Mouse (Mus musculus) hindbrain, postnatal 0 days (tissue): ENCODE measurements around the gene Phlpp1. TPM values are rescaled to one million over a fixed set of nuclear protein-coding genes. Genes with fewer than 3 reads are reported as not detected.
A peak's percentile ranks its signal among the peaks of the same experiment; 100 is the strongest.

ENCODE experiments used
- ATAC-seq: fragments of 200-750 bp; cut with Nextera tagmentation; 2 replicates; pipeline ENCODE4 v1.8.0; 2017; ENCODE audit warnings: mild to moderate bottlenecking, moderate TSS enrichment, moderate library complexity
- DNase-seq: peaks from one replicate; pipeline ENCODE4 v3.0.0-alpha.2; 2015; ENCODE audit warnings: low spot score
- H3K27ac ChIP-seq: fragments of 300-500 bp; sonication (generic); 2 replicates; pipeline ENCODE4 v1.5.1; 2014; ENCODE audit warnings: mild to moderate bottlenecking
- H3K27me3 ChIP-seq: fragments of 300-500 bp; sonication (generic); 2 replicates; pipeline ENCODE4 v1.6.1; 2014; ENCODE audit warnings: low read length, mixed read lengths; ENCODE audit not compliant: insufficient read depth
- H3K36me3 ChIP-seq: fragments of 300-500 bp; sonication (generic); 2 replicates; pipeline ENCODE4 v1.6.1; 2014; ENCODE audit warnings: low read length, mixed read lengths; ENCODE audit not compliant: insufficient read depth
- H3K4me1 ChIP-seq: fragments of 300-500 bp; sonication (generic); 2 replicates; pipeline ENCODE4 v1.6.1; 2014; ENCODE audit warnings: antibody characterized with exemption, low read length, mixed read lengths; ENCODE audit not compliant: insufficient read depth
- H3K4me2 ChIP-seq: fragments of 300-500 bp; sonication (generic); 2 replicates; pipeline ENCODE4 v1.6.1; 2014; ENCODE audit warnings: low read depth, mild to moderate bottlenecking, low read length, moderate library complexity, mixed read lengths
- H3K4me3 ChIP-seq: fragments of 300-500 bp; sonication (generic); 2 replicates; pipeline ENCODE4 v1.5.1; 2014; ENCODE audit warnings: low read length
- H3K9ac ChIP-seq: fragments of 300-500 bp; sonication (generic); replicated peaks from 2 replicates; pipeline ENCODE4 v1.6.1; 2014; ENCODE audit warnings: mild to moderate bottlenecking, low read length, moderate library complexity, mixed read lengths
- H3K9me3 ChIP-seq: fragments of 300-500 bp; sonication (generic); 2 replicates; pipeline ENCODE4 v1.6.1; 2016; ENCODE audit warnings: low read length, mixed read lengths
- CTCF ChIP-seq: IDR thresholded peaks from 2 replicates; pipeline ENCODE4 v1.5.1; 2016; ENCODE audit warnings: antibody characterized with exemption, control low read depth, low read depth
- WGBS: fragments of 180-500 bp; shearing (Covaris S2); extraction: QIAGEN DNeasy Blood & Tissue Kit; methylation state at CpG from one replicate; pipeline ENCODE4 v1.1.7; 2014; 5-methylcytosine and 5-hydroxymethylcytosine counted together
- polyA plus RNA-seq: library from polyadenylated mRNA; unstranded; fragments of >200 nt; fragmentation: Nextera tagmentation; extraction: Ambion mirVana; gene quantifications from 2 replicates; pipeline ENCODE4 v1.2.1, GENCODE M21; 2015
- total RNA-seq: library from RNA; depleted of rRNA; stranded (reverse); fragments of >200 nt; gene quantifications from 2 replicates; pipeline ENCODE4 v1.2.3, GENCODE M21; 2014

Gene Phlpp1
- total and polyA plus RNA-seq, 2 experiments from 2014 or later = 6.0 to 38.0 TPM

- Histone ChIP-seq H3K4me2 (peak overlapping the region; percentile 21; the same call in 1 of the 2 replicates), H3K27ac (no peak overlapping the region), H3K4me1 (peaks cover 4% of the 10 kb centered on the region; the same call in 1 of the 2 replicates), H3K9ac (no peak overlapping the region), H3K4me3 (no peak overlapping the region), H3K27me3 (no peaks in the 10 kb centered on the region), H3K9me3 (no peaks in the 10 kb centered on the region), H3K36me3 (no peaks in the 10 kb centered on the region)
- ATAC-seq (peak; percentile 43; the same call in 1 of the 2 replicates), DNase-seq (peak; percentile 61)
- no peak for TF ChIP-seq CTCF
- 26% methylated on average over 10 of the region's 10 CpGs for WGBS
Observed at GRCm38 (mm10) chr1:106274561-106275001, 103.0 kb downstream of the Phlpp1 start.

GRCm38 (mm10) chr1:106275142-106275541, 103.6 kb downstream of the Phlpp1 start:
- Histone ChIP-seq H3K4me1 (peaks cover 8% of the 10 kb centered on the region; the same call in 1 of the 2 replicates), H3K27ac (no peak overlapping the region), H3K9ac (no peak overlapping the region), H3K27me3 (no peaks in the 10 kb centered on the region), H3K4me3 (no peak overlapping the region), H3K9me3 (no peaks in the 10 kb centered on the region), H3K4me2 (no peak overlapping the region), H3K36me3 (no peaks in the 10 kb centered on the region)
- TF ChIP-seq CTCF = no peak
- WGBS = 86% methylated on average over 4 of the region's 4 CpGs
- DNase-seq = no peak
- no peak for ATAC-seq

GRCm38 (mm10) chr1:106275731-106276130, 104.2 kb downstream of the Phlpp1 start:
- H3K4me2 ChIP-seq = no peak overlapping the region
- no peak for TF ChIP-seq CTCF
- no peak overlapping the region for H3K4me3 ChIP-seq
- no peak overlapping the region for H3K27ac ChIP-seq
- peaks cover 8% of the 10 kb centered on the region; the same call in 1 of the 2 replicates for H3K4me1 ChIP-seq
- H3K36me3 ChIP-seq = no peaks in the 10 kb centered on the region
- no peak for ATAC-seq
- H3K9ac ChIP-seq = no peak overlapping the region
- 78% methylated on average over 7 of the region's 7 CpGs for WGBS
- no peak for DNase-seq
- no peaks in the 10 kb centered on the region for H3K9me3 ChIP-seq
- no peaks in the 10 kb centered on the region for H3K27me3 ChIP-seq

- no peak overlapping the region for H3K4me2 ChIP-seq
- 82% methylated on average over 1 of the region's 1 CpGs for WGBS
- no peak overlapping the region for H3K9ac ChIP-seq
- no peak overlapping the region for H3K27ac ChIP-seq
- no peaks in the 10 kb centered on the region for H3K36me3 ChIP-seq
- ATAC-seq = no peak
- H3K9me3 ChIP-seq = no peaks in the 10 kb centered on the region
- H3K27me3 ChIP-seq = no peaks in the 10 kb centered on the region
- H3K4me3 ChIP-seq = no peak overlapping the region
- peaks cover 8% of the 10 kb centered on the region; the same call in 1 of the 2 replicates for H3K4me1 ChIP-seq
- no peak for DNase-seq
- TF ChIP-seq CTCF = no peak
Observed at GRCm38 (mm10) chr1:106276824-106277223, 105.3 kb downstream of the Phlpp1 start.

- no peak overlapping the region for H3K9ac ChIP-seq
- H3K27me3 ChIP-seq = no peaks in the 10 kb centered on the region
- DNase-seq (no peak), ATAC-seq (0 out of 2 replicates have a peak, but pooled peaks have one; percentile 28)
- TF ChIP-seq CTCF = no peak
- WGBS = 51% methylated on average over 4 of the region's 4 CpGs
- no peak overlapping the region for H3K27ac ChIP-seq
- H3K9me3 ChIP-seq = no peaks in the 10 kb centered on the region
- peaks cover 8% of the 10 kb centered on the region; the same call in 1 of the 2 replicates for H3K4me1 ChIP-seq
- no peak overlapping the region for H3K4me3 ChIP-seq
- H3K36me3 ChIP-seq = no peaks in the 10 kb centered on the region
- no peak overlapping the region for H3K4me2 ChIP-seq
Observed at GRCm38 (mm10) chr1:106277286-106277685, 105.7 kb downstream of the Phlpp1 start.

- no peak overlapping the region for H3K27ac ChIP-seq
- ATAC-seq = no peak
- WGBS = 79% methylated on average over 5 of the region's 5 CpGs
Observed at GRCm38 (mm10) chr1:106278552-106279060, 107.1 kb downstream of the Phlpp1 start.

More at GRCm38 (mm10) chr1:106278552-106279060, 107.1 kb downstream of the Phlpp1 start:
- Histone ChIP-seq H3K4me2 (no peak overlapping the region), H3K4me3 (no peak overlapping the region), H3K36me3 (no peaks in the 10 kb centered on the region), H3K9me3 (no peaks in the 10 kb centered on the region), H3K9ac (no peak overlapping the region), H3K27me3 (no peaks in the 10 kb centered on the region), H3K4me1 (peaks cover 8% of the 10 kb centered on the region; the same call in 1 of the 2 replicates)
- no peak for DNase-seq
- TF ChIP-seq CTCF = no peak
